Mouse (Mus musculus) right cerebral cortex, postnatal 36 days (tissue): ENCODE results near the gene Olfr107.

Source experiments
- DNase-seq, 2 experiments: peaks; one replicate each; pipeline ENCODE4 v3.0.0; 2022; ENCODE audit warnings: low spot score in 2 of 2, mixed read lengths in 1 of 2

The Olfr107 gene

GRCm38 (mm10) chr17:37398926-37399325, at the start of gene Olfr107:
Gene Olfr107 (plus strand): TSS chr17:37399226.
- no peak for DNase-seq

GRCm38 (mm10) chr17:37359282-37359681, 39.7 kb upstream of the Olfr107 start, which contains the start of gene Olfr104-ps:
Gene Olfr104-ps (plus strand): TSS chr17:37359582.
- no peak for DNase-seq

DNA sequence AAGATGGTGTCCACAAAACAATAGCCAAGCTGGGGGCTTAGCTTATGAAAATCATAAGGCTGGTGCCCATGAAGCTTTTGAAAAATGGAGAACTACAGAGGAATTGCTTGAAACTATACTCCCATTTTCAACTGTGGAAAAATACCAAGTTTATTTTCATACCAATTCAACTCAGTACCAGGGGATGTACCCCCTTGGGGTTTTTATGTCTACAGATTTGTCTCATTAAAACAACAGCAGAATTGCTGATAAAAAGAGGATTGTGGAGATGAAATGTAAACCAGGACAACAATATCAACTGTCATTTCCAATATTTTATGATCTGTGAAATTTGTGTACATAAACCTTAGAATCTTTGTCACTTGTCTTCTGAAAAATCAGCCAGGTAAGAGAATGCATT, 20.3 kb upstream of the Olfr107 start, which contains the start of gene Olfr105-ps:
TSS of gene Olfr105-ps (plus strand) at position 301 of the 400 bp plus-strand sequence.
- DNase-seq: no peak

GRCm38 (mm10) chr17:37390093-37390492, 8.9 kb upstream of the Olfr107 start, which contains the start of gene Olfr106-ps:
Gene Olfr106-ps (plus strand): TSS chr17:37390393.
- no peak for DNase-seq

DNA sequence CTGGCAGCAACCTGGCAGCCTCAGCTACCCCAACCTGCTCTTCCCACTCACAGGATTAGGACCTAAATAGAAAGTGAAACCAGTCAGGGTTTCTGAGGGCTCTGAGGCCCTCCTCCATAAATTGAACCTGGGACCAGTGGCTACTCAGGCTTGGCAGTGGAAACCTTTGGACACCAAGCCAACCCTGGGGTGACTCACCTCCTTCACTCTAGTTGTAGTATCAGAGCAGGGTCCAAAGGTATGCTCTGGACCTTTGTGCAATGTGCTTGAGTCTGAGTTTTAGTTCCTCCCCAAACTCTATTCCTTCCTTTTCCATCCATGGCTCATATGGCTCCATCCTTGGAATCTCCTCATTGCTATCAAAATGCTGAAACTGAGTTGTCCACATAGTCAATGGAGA, 14.4 kb downstream of the Olfr107 start:
- DNase-seq: no peak

DNA sequence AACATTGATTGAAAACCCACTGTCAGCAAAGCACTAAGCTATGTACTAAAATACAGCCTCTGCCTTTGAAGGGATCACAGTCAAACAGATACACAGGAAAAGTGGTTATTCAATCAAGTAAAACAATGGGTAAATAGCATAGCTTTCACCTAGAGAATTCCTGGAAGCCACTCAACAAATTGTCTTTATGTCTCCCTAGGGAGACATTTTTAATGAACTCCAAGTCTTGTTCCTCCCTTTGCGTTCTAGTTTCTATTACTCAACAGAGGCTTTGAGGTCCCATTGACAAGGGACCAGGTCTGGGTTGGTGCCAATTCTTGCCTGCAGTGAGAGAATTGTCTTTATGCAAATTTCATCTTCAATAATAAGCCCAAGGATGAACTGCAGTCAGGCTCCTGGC, 46.2 kb downstream of the Olfr107 start, which contains the start of gene Olfr108:
TSS of gene Olfr108 (plus strand) at position 301 of the 400 bp plus-strand sequence.
- no peak for DNase-seq
